Mouse (Mus musculus): ENCODE results near the gene Tnfrsf19. TPM values are rescaled to one million over a fixed set of nuclear protein-coding genes. Genes with fewer than 3 reads are reported as not detected.

Tnfrsf19 gene
- 2.6 and 2.7 TPM in 2 replicates for polyA plus RNA-seq (2012; rRNA removed)

DNA sequence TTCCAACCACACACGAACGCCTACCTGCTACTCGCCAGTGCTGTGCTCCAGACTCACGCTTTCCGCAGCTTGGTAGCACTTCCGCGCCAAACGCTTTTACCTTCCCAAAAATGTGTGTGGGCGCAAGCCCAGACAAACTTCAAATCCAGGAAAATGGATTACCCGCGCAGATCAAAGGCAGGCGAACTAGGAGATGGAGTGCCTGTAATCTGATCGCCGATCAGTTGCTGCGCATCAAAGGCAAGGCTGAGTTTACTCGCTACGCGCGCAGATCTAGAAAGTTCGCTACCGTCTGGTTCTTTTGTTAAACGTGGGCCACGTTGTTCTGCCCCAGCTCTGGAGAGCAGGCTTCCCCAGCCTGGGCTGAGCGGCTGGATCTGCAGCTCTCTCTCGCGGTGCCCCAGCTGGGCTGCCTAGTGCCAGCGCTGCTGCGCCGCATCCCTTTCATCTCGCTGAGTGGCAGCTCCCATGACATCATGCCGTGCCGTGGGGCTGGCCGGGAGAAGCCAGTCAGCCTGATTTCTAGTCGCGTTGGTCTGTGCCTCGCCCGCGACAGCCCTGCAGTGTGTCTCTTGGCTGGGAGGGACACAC, at the start of gene Tnfrsf19:
Tnfrsf19 (minus strand) TSS at position 400 of the 591 bp plus-strand sequence.
- H3K4me1 ChIP-seq (ENCODE audit: control insufficient read depth, insufficient read depth, low read length), result no peaks in the 10 kb centered on the region
- peak within 1 kb of the TSS; percentile 29 for H3K4me3 ChIP-seq (ENCODE audit: insufficient read depth, low read depth, low read length)
- no peaks in the 10 kb centered on the region for H3K36me3 ChIP-seq (ENCODE audit: control insufficient read depth, insufficient read depth, low read length)
- DNase-seq, result peak; percentile 24
- H3K27ac ChIP-seq (ENCODE audit: insufficient read depth, low read depth, low read length), result no peak within 1 kb of the TSS
- under 1% methylated on average over 38 of the region's 38 CpGs for WGBS
- H3K27me3 ChIP-seq (replicated peaks; ENCODE audit: control insufficient read depth, insufficient read depth, low read length), result 0 out of 2 replicates have a peak, but pooled peaks cover 4% of the 10 kb centered on the region
- TF ChIP-seq CTCF (conservative IDR thresholded peaks at IDR 0.05; ENCODE audit: insufficient read depth, insufficient read length, low read depth, low read length) (no peak), POLR2A (IDR thresholded peaks at IDR 0.05; ENCODE audit: low read depth, low read length) (no peak)

GRCm38 (mm10) chr14:61092073-61092472, 45.8 kb upstream of the Tnfrsf19 start:
- Histone ChIP-seq H3K27me3 (replicated peaks; ENCODE audit: control insufficient read depth, insufficient read depth, low read length) (no peaks in the 10 kb centered on the region), H3K36me3 (ENCODE audit: control insufficient read depth, insufficient read depth, low read length) (no peaks in the 10 kb centered on the region), H3K4me3 (ENCODE audit: insufficient read depth, low read depth, low read length) (no peak overlapping the region), H3K4me1 (ENCODE audit: control insufficient read depth, insufficient read depth, low read length) (no peaks in the 10 kb centered on the region), H3K27ac (ENCODE audit: insufficient read depth, low read depth, low read length) (no peak overlapping the region)
- WGBS, result 92% methylated on average over 3 of the region's 3 CpGs
- TF ChIP-seq POLR2A (IDR thresholded peaks at IDR 0.05; ENCODE audit: low read depth, low read length) (no peak), CTCF (conservative IDR thresholded peaks at IDR 0.05; ENCODE audit: insufficient read depth, insufficient read length, low read depth, low read length) (no peak)
- DNase-seq, result no peak

- WGBS, result 84% methylated on average over 5 of the region's 5 CpGs
- TF ChIP-seq CTCF (conservative IDR thresholded peaks at IDR 0.05; ENCODE audit: insufficient read depth, insufficient read length, low read depth, low read length) (no peak), POLR2A (IDR thresholded peaks at IDR 0.05; ENCODE audit: low read depth, low read length) (no peak)
Measured at GRCm38 (mm10) chr14:61090955-61091354, 44.7 kb upstream of the Tnfrsf19 start.

DNA sequence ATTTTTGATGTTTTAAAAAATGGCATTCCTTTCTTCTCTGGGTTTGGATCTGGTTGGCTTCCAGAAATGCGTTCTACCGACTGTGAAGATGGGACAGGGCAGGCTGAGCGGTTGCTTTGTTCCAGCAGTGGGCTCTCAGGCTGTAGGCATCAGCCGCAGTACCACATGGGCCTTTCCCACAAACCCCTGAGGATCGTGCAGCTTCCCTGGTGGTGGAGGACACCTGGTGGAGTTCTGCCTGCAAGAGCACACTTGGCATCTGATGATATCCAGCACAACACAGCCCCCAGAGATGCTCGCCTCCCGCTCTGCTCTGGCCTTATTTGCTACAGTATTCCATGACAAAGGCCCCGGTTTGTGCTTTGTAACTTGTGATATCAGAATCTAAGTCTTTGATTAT, 41.9 kb upstream of the Tnfrsf19 start:
- no peak for TF ChIP-seq POLR2A (IDR thresholded peaks at IDR 0.05; ENCODE audit: low read depth, low read length)
- TF ChIP-seq CTCF (conservative IDR thresholded peaks at IDR 0.05; ENCODE audit: insufficient read depth, insufficient read length, low read depth, low read length), result no peak
- no peaks in the 10 kb centered on the region for H3K27me3 ChIP-seq (replicated peaks; ENCODE audit: control insufficient read depth, insufficient read depth, low read length)
- DNase-seq, result no peak
- H3K36me3 ChIP-seq (ENCODE audit: control insufficient read depth, insufficient read depth, low read length), result no peaks in the 10 kb centered on the region
- WGBS, result 73% methylated on average over 8 of the region's 8 CpGs
- H3K27ac ChIP-seq (ENCODE audit: insufficient read depth, low read depth, low read length), result no peak overlapping the region
- no peak overlapping the region for H3K4me3 ChIP-seq (ENCODE audit: insufficient read depth, low read depth, low read length)
- H3K4me1 ChIP-seq (ENCODE audit: control insufficient read depth, insufficient read depth, low read length), result no peaks in the 10 kb centered on the region

More at GRCm38 (mm10) chr14:61090955-61091354, 44.7 kb upstream of the Tnfrsf19 start:
- Histone ChIP-seq H3K27me3 (replicated peaks; ENCODE audit: control insufficient read depth, insufficient read depth, low read length) (no peaks in the 10 kb centered on the region), H3K36me3 (ENCODE audit: control insufficient read depth, insufficient read depth, low read length) (no peaks in the 10 kb centered on the region), H3K27ac (ENCODE audit: insufficient read depth, low read depth, low read length) (no peak overlapping the region), H3K4me3 (ENCODE audit: insufficient read depth, low read depth, low read length) (no peak overlapping the region), H3K4me1 (ENCODE audit: control insufficient read depth, insufficient read depth, low read length) (no peaks in the 10 kb centered on the region)
- no peak for DNase-seq

DNA sequence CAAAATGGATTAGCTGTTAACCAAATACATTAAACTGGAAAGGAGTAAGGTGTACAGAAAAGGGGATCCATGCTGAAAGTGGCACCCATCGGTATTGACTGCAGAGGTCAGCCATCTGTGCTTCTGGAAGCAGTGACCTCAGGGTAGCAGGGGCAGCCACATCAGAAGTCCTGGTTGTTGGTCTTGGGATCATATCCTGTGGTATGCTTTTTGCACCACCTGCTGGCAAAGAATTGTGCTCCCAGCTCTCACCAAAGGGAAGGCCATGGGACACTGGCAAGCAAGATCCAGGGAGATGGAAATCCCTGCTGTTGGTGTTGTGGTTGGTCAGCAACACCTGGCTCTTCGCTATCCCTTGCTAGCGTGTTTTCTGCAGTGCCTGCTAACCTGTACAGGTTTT, 39.0 kb upstream of the Tnfrsf19 start:
- no peaks in the 10 kb centered on the region for H3K4me1 ChIP-seq (ENCODE audit: control insufficient read depth, insufficient read depth, low read length)
- no peak for TF ChIP-seq POLR2A (IDR thresholded peaks at IDR 0.05; ENCODE audit: low read depth, low read length)
- TF ChIP-seq CTCF (conservative IDR thresholded peaks at IDR 0.05; ENCODE audit: insufficient read depth, insufficient read length, low read depth, low read length), result peak; percentile 71
- no peaks in the 10 kb centered on the region for H3K27me3 ChIP-seq (replicated peaks; ENCODE audit: control insufficient read depth, insufficient read depth, low read length)
- H3K36me3 ChIP-seq (ENCODE audit: control insufficient read depth, insufficient read depth, low read length), result no peaks in the 10 kb centered on the region
- no peak overlapping the region for H3K27ac ChIP-seq (ENCODE audit: insufficient read depth, low read depth, low read length)
- 51% methylated on average over 3 of the region's 3 CpGs for WGBS
- H3K4me3 ChIP-seq (ENCODE audit: insufficient read depth, low read depth, low read length), result no peak overlapping the region
- DNase-seq, result peak; percentile 28

- no peaks in the 10 kb centered on the region for H3K4me1 ChIP-seq (ENCODE audit: control insufficient read depth, insufficient read depth, low read length)
- H3K4me3 ChIP-seq (ENCODE audit: insufficient read depth, low read depth, low read length), result no peak overlapping the region
- H3K27ac ChIP-seq (ENCODE audit: insufficient read depth, low read depth, low read length), result no peak overlapping the region
- H3K36me3 ChIP-seq (ENCODE audit: control insufficient read depth, insufficient read depth, low read length), result no peaks in the 10 kb centered on the region
- no peaks in the 10 kb centered on the region for H3K27me3 ChIP-seq (replicated peaks; ENCODE audit: control insufficient read depth, insufficient read depth, low read length)
- TF ChIP-seq POLR2A (IDR thresholded peaks at IDR 0.05; ENCODE audit: low read depth, low read length), result no peak
- no peak for TF ChIP-seq CTCF (conservative IDR thresholded peaks at IDR 0.05; ENCODE audit: insufficient read depth, insufficient read length, low read depth, low read length)
- no peak for DNase-seq
- 74% methylated on average over 1 of the region's 1 CpGs for WGBS
Measured at GRCm38 (mm10) chr14:61069555-61069954, 23.3 kb upstream of the Tnfrsf19 start.

DNA sequence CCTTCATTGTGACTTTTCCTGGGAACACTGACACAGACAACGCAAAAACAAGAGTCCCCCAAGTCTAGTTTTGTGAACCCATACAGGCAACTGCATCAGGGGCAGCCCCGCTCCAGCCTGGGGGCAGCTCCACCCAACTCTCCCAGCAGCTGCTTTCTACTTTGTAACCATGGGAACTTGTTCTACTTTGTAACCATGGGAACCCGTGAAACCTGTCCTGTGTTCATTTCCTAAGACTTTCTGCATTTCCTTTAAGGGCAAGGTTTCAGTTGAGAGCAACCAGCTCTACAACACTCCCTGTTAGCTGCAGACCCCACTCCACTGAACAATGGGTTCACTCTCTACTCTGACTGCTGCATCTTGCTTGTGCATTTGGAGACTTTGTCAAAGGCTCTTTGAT, 15.4 kb upstream of the Tnfrsf19 start:
- TF ChIP-seq CTCF (conservative IDR thresholded peaks at IDR 0.05; ENCODE audit: insufficient read depth, insufficient read length, low read depth, low read length), result no peak
- no peak for TF ChIP-seq POLR2A (IDR thresholded peaks at IDR 0.05; ENCODE audit: low read depth, low read length)
- no peaks in the 10 kb centered on the region for H3K36me3 ChIP-seq (ENCODE audit: control insufficient read depth, insufficient read depth, low read length)
- 54% methylated on average over 3 of the region's 3 CpGs for whole genome bisulfite sequencing
- H3K4me3 ChIP-seq (ENCODE audit: insufficient read depth, low read depth, low read length), result no peak overlapping the region
- H3K27me3 ChIP-seq (replicated peaks; ENCODE audit: control insufficient read depth, insufficient read depth, low read length), result peaks cover 2% of the 10 kb centered on the region; the same call in 1 of the 2 replicates
- no peak for DNase-seq
- H3K27ac ChIP-seq (ENCODE audit: insufficient read depth, low read depth, low read length), result no peak overlapping the region
- no peaks in the 10 kb centered on the region for H3K4me1 ChIP-seq (ENCODE audit: control insufficient read depth, insufficient read depth, low read length)

All from kidney, adult 2 months (tissue).